Mouse (Mus musculus) activated CD4-positive, CD25-positive, alpha-beta regulatory T cell, adult 9 weeks (primary cell): ENCODE results near the gene Picalm. TPM values are rescaled to one million over a fixed set of nuclear protein-coding genes. Genes with fewer than 3 reads are reported as not detected.

Experiments used
- polyA plus RNA-seq: library from polyadenylated mRNA; unstranded; fragments of 100-300 nt; shearing (Covaris generic); gene quantifications from one replicate; pipeline ENCODE4 v1.2.1, GENCODE M21; 2017

Picalm gene
- polyA plus RNA-seq = 24.5 TPM

GRCm38 (mm10) chr7:90129732-90130392 is at the start of gene Picalm:
Gene Picalm (plus strand): TSS chr7:90130213.

Other genes with a start within 250 kb of the Picalm start
- not detected for gene Ccdc81, start 226.6 kb upstream of the Picalm start, polyA plus RNA-seq
- gene Hikeshi, start 189.0 kb upstream of the Picalm start, polyA plus RNA-seq = 114 TPM
- 61.0 TPM for gene Eed, start 149.2 kb upstream of the Picalm start, polyA plus RNA-seq
- gene Ccdc83, start 135.6 kb downstream of the Picalm start, polyA plus RNA-seq = not detected
- gene Sytl2, start 172.0 kb downstream of the Picalm start, polyA plus RNA-seq = 79.0 TPM